Mouse (Mus musculus): Measurements from ENCODE around the gene Cfap77.

GRCm38 (mm10) chr2:29095674-29096073 lies 40.8 kb upstream of the Cfap77 start:
- no peak for TF ChIP-seq POLR2A (IDR thresholded peaks at IDR 0.05; ENCODE audit: insufficient read length, low read depth)
- TF ChIP-seq POLR2AphosphoS2 (IDR thresholded peaks at IDR 0.05; ENCODE audit: insufficient read length, low read depth): no peak
- no peak for TF ChIP-seq MAX (IDR thresholded peaks at IDR 0.05; ENCODE audit: low read depth)
- TF ChIP-seq E2F4 (IDR thresholded peaks at IDR 0.05; ENCODE audit: insufficient read depth): no peak
- no peak for TF ChIP-seq USF1 (IDR thresholded peaks at IDR 0.05; ENCODE audit: low read depth)
- no peak for TF ChIP-seq REST (IDR thresholded peaks at IDR 0.05; ENCODE audit: insufficient read depth, insufficient read length)
- TF ChIP-seq MYOG (IDR thresholded peaks at IDR 0.05; ENCODE audit: control insufficient read depth in 1 of 3, insufficient read depth in 1 of 3, insufficient read length in 2 of 3, low read depth in 2 of 3): no peak
- no peak for TF ChIP-seq TCF12 (IDR thresholded peaks at IDR 0.05; ENCODE audit: insufficient read depth, poor library complexity, severe bottlenecking)
